Mouse (Mus musculus): ENCODE measurements around the gene Ada. TPM values are rescaled to one million over a fixed set of nuclear protein-coding genes. Genes with fewer than 3 reads are reported as not detected.

Ada gene
- polyA plus RNA-seq, 1 experiment from 2014 or later = 9.7 TPM

- 55% methylated on average over 3 of the region's 3 CpGs for WGBS
- H3K36me3 ChIP-seq (ENCODE audit: control insufficient read depth, insufficient read depth, low read length) = no peaks in the 10 kb centered on the region
- no peaks in the 10 kb centered on the region for H3K27me3 ChIP-seq (ENCODE audit: control insufficient read depth, insufficient read depth, low read length)
- H3K9me3 ChIP-seq (ENCODE audit: control insufficient read depth, low read length) = no peaks in the 10 kb centered on the region
- H3K4me1 ChIP-seq (ENCODE audit: control insufficient read depth, insufficient read depth, low read length) = peaks cover 18% of the 10 kb centered on the region
- no peak overlapping the region for H3K9ac ChIP-seq (ENCODE audit: low read depth, low read length)
- ATAC-seq (ENCODE audit: low FRiP score, low TSS enrichment) = no peak
- no peak overlapping the region for H3K27ac ChIP-seq (ENCODE audit: low read depth, low read length)
- no peak overlapping the region for H3K4me3 ChIP-seq (ENCODE audit: low read length)
- no peak overlapping the region for H3K4me2 ChIP-seq (replicated peaks; ENCODE audit: low read depth, low read length)
Measured at GRCm38 (mm10) chr2:163686886-163687285, 63.2 kb downstream of the Ada start.

- Histone ChIP-seq H3K4me1 (ENCODE audit: control insufficient read depth, insufficient read depth, low read length) (peaks cover 15% of the 10 kb centered on the region), H3K4me2 (replicated peaks; ENCODE audit: low read depth, low read length) (no peak overlapping the region), H3K36me3 (ENCODE audit: control insufficient read depth, insufficient read depth, low read length) (no peaks in the 10 kb centered on the region), H3K4me3 (ENCODE audit: low read length) (no peak overlapping the region), H3K9me3 (ENCODE audit: control insufficient read depth, low read length) (no peaks in the 10 kb centered on the region), H3K27me3 (ENCODE audit: control insufficient read depth, insufficient read depth, low read length) (no peaks in the 10 kb centered on the region), H3K9ac (ENCODE audit: low read depth, low read length) (no peak overlapping the region), H3K27ac (ENCODE audit: low read depth, low read length) (no peak overlapping the region)
- ATAC-seq (ENCODE audit: low FRiP score, low TSS enrichment) = no peak
- WGBS = 76% methylated on average over 5 of the region's 5 CpGs
Measured at GRCm38 (mm10) chr2:163686233-163686632, 63.8 kb downstream of the Ada start.

- no peak for ATAC-seq (ENCODE audit: low FRiP score, low TSS enrichment)
- 63% methylated on average over 6 of the region's 6 CpGs for WGBS
- Histone ChIP-seq H3K27ac (ENCODE audit: low read depth, low read length) (peak overlapping the region; percentile 26; the same call in 1 of the 2 replicates), H3K9ac (ENCODE audit: low read depth, low read length) (no peak overlapping the region), H3K4me2 (replicated peaks; ENCODE audit: low read depth, low read length) (no peak overlapping the region), H3K4me3 (ENCODE audit: low read length) (no peak overlapping the region), H3K27me3 (ENCODE audit: control insufficient read depth, insufficient read depth, low read length) (no peaks in the 10 kb centered on the region), H3K4me1 (ENCODE audit: control insufficient read depth, insufficient read depth, low read length) (peaks cover 15% of the 10 kb centered on the region), H3K9me3 (ENCODE audit: control insufficient read depth, low read length) (no peaks in the 10 kb centered on the region), H3K36me3 (ENCODE audit: control insufficient read depth, insufficient read depth, low read length) (no peaks in the 10 kb centered on the region)
Measured at GRCm38 (mm10) chr2:163685761-163686200, 64.3 kb downstream of the Ada start.

GRCm38 (mm10) chr2:163685287-163685686, 64.8 kb downstream of the Ada start:
- H3K9me3 ChIP-seq (ENCODE audit: control insufficient read depth, low read length) = no peaks in the 10 kb centered on the region
- ATAC-seq (ENCODE audit: low FRiP score, low TSS enrichment) = no peak
- no peaks in the 10 kb centered on the region for H3K36me3 ChIP-seq (ENCODE audit: control insufficient read depth, insufficient read depth, low read length)
- H3K4me3 ChIP-seq (ENCODE audit: low read length) = no peak overlapping the region
- WGBS = 60% methylated on average over 4 of the region's 4 CpGs
- peaks cover 12% of the 10 kb centered on the region for H3K4me1 ChIP-seq (ENCODE audit: control insufficient read depth, insufficient read depth, low read length)
- no peaks in the 10 kb centered on the region for H3K27me3 ChIP-seq (ENCODE audit: control insufficient read depth, insufficient read depth, low read length)
- H3K9ac ChIP-seq (ENCODE audit: low read depth, low read length) = no peak overlapping the region
- peak overlapping the region; percentile 26; the same call in 1 of the 2 replicates for H3K27ac ChIP-seq (ENCODE audit: low read depth, low read length)
- H3K4me2 ChIP-seq (replicated peaks; ENCODE audit: low read depth, low read length) = no peak overlapping the region

GRCm38 (mm10) chr2:163682344-163682743, 67.7 kb downstream of the Ada start:
- 97% methylated on average over 2 of the region's 2 CpGs for WGBS
- no peak for ATAC-seq (ENCODE audit: low FRiP score, low TSS enrichment)
- Histone ChIP-seq H3K4me2 (replicated peaks; ENCODE audit: low read depth, low read length) (no peak overlapping the region), H3K27me3 (ENCODE audit: control insufficient read depth, insufficient read depth, low read length) (no peaks in the 10 kb centered on the region), H3K4me1 (ENCODE audit: control insufficient read depth, insufficient read depth, low read length) (peaks cover 11% of the 10 kb centered on the region), H3K9ac (ENCODE audit: low read depth, low read length) (no peak overlapping the region), H3K9me3 (ENCODE audit: control insufficient read depth, low read length) (no peaks in the 10 kb centered on the region), H3K27ac (ENCODE audit: low read depth, low read length) (no peak overlapping the region), H3K4me3 (ENCODE audit: low read length) (no peak overlapping the region), H3K36me3 (ENCODE audit: control insufficient read depth, insufficient read depth, low read length) (no peaks in the 10 kb centered on the region)

GRCm38 (mm10) chr2:163676745-163677144, 73.3 kb downstream of the Ada start:
- 95% methylated on average over 3 of the region's 3 CpGs for WGBS
- no peak overlapping the region for H3K9ac ChIP-seq (ENCODE audit: low read depth, low read length)
- no peak for ATAC-seq (ENCODE audit: low FRiP score, low TSS enrichment)
- H3K4me3 ChIP-seq (ENCODE audit: low read length) = no peak overlapping the region
- H3K27me3 ChIP-seq (ENCODE audit: control insufficient read depth, insufficient read depth, low read length) = no peaks in the 10 kb centered on the region
- no peak overlapping the region for H3K4me2 ChIP-seq (replicated peaks; ENCODE audit: low read depth, low read length)
- no peak overlapping the region for H3K27ac ChIP-seq (ENCODE audit: low read depth, low read length)
- H3K4me1 ChIP-seq (ENCODE audit: control insufficient read depth, insufficient read depth, low read length) = peaks cover 23% of the 10 kb centered on the region
- no peaks in the 10 kb centered on the region for H3K9me3 ChIP-seq (ENCODE audit: control insufficient read depth, low read length)
- no peaks in the 10 kb centered on the region for H3K36me3 ChIP-seq (ENCODE audit: control insufficient read depth, insufficient read depth, low read length)

Other genes with a start within 250 kb of the Ada start
- 6.0 and 10.7 TPM in 2 replicates for gene Hnf4a, start 243.4 kb downstream of the Ada start, polyA plus RNA-seq (2014; fragmentation: Nextera tagmentation; extraction: Ambion mirVana)
- 16.0 and 40.3 TPM in 2 replicates for gene Ttpal, start 147.9 kb downstream of the Ada start, polyA plus RNA-seq (2014; fragmentation: Nextera tagmentation; extraction: Ambion mirVana)
- gene Serinc3, start 105.1 kb downstream of the Ada start, polyA plus RNA-seq (2014; fragmentation: Nextera tagmentation; extraction: Ambion mirVana) = 35.4 and 43.0 TPM in 2 replicates
- 187 and 203 TPM in 2 replicates for gene Pkig, start 91.9 kb downstream of the Ada start, polyA plus RNA-seq (2014; fragmentation: Nextera tagmentation; extraction: Ambion mirVana)
- 0.11 and 0.28 TPM in 2 replicates for gene Ccn5, start 70.6 kb upstream of the Ada start, polyA plus RNA-seq (2014; fragmentation: Nextera tagmentation; extraction: Ambion mirVana)
- gene Kcnk15, start 103.4 kb upstream of the Ada start, polyA plus RNA-seq (2014; fragmentation: Nextera tagmentation; extraction: Ambion mirVana) = not detected in 2 replicates
- gene Rims4, start 168.4 kb upstream of the Ada start, polyA plus RNA-seq (2014; fragmentation: Nextera tagmentation; extraction: Ambion mirVana) = 0.51 and 0.70 TPM in 2 replicates
- gene Ywhab, start 244.7 kb upstream of the Ada start, polyA plus RNA-seq (2014; fragmentation: Nextera tagmentation; extraction: Ambion mirVana) = 217 and 305 TPM in 2 replicates

Data from kidney, embryonic 14.5 days (tissue).